Mouse (Mus musculus) lung, embryonic 15.5 days (tissue): ENCODE measurements around the gene Cldn7. TPM values are rescaled to one million over a fixed set of nuclear protein-coding genes. Genes with fewer than 3 reads are reported as not detected.

Experiments used
- ATAC-seq: fragments of 200-750 bp; cut with Nextera tagmentation; 2 replicates; pipeline ENCODE4 v1.8.0; 2017; ENCODE audit warnings: moderate number of reproducible peaks, borderline replicate concordance; ENCODE audit not compliant: low FRiP score, low TSS enrichment; ENCODE audit errors: extremely low read depth
- H3K27ac ChIP-seq: fragments of 300-500 bp; sonication (generic); 2 replicates; pipeline ENCODE4 v1.5.1; 2015; ENCODE audit warnings: moderate library complexity, mild to moderate bottlenecking, inconsistent platforms
- H3K27me3 ChIP-seq: fragments of 300-500 bp; sonication (generic); 2 replicates; pipeline ENCODE4 v1.6.1; 2015; ENCODE audit warnings: inconsistent platforms
- H3K36me3 ChIP-seq: fragments of 300-500 bp; sonication (generic); 2 replicates; pipeline ENCODE4 v1.6.1; 2015; ENCODE audit warnings: inconsistent platforms
- H3K4me1 ChIP-seq: fragments of 300-500 bp; sonication (generic); 2 replicates; pipeline ENCODE4 v1.6.1; 2015; ENCODE audit warnings: inconsistent platforms
- H3K4me2 ChIP-seq: fragments of 300-500 bp; sonication (generic); 2 replicates; pipeline ENCODE4 v1.6.1; 2015; ENCODE audit warnings: inconsistent platforms, mild to moderate bottlenecking, moderate library complexity
- H3K4me3 ChIP-seq: fragments of 300-500 bp; sonication (generic); 2 replicates; pipeline ENCODE4 v1.5.1; 2015; ENCODE audit warnings: mild to moderate bottlenecking, inconsistent platforms
- H3K9ac ChIP-seq: fragments of 300-500 bp; sonication (generic); 2 replicates; pipeline ENCODE4 v1.6.1; 2015; ENCODE audit warnings: inconsistent platforms
- H3K9me3 ChIP-seq: fragments of 300-500 bp; sonication (generic); 2 replicates; pipeline ENCODE4 v1.6.1; 2016; ENCODE audit warnings: inconsistent platforms
- WGBS: fragments of 180-500 bp; shearing (Covaris S2); methylation state at CpG from one replicate; pipeline ENCODE4 v1.1.7; 2015; 5-methylcytosine and 5-hydroxymethylcytosine counted together
- polyA plus RNA-seq: library from polyadenylated mRNA; unstranded; fragments of >200 nt; fragmentation: Nextera tagmentation; extraction: Ambion mirVana; gene quantifications from 2 replicates; pipeline ENCODE4 v1.2.1, GENCODE M21; 2015

Gene Cldn7
- polyA plus RNA-seq, 1 experiment from 2014 or later, result 154 TPM

DNA sequence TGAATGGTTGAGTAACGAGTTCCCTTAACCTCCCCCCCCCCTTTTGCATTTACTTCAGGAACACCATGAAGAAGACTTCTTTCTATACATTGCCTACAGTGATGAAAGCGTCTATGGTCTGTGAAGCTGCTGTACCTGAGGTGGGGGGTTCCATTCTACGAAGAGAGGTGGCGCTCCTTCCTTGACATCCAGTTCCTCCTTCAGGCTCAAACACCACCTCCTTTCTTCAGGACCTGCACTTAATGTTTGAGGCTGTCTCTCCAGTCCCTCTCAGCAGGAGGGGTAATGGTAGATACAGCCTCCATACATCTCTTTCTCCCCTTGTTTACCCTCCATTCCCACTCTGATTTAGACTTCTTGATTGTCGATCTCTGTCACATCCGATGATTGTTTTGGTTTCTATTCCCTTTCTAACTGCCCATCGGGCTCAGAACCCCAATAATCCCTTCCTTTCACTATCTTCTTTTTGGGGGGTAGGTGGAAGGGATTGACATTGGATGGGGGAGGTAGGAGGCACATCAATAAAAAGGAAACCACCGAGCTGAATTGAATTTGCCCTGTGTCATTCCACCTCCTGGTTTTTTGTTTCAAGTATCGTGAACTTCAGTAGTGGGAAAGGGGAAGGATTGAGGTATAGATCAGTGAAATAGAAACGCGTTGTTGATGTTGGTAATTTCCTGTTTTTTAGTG lies 30.0 kb downstream of the Cldn7 start:
- ATAC-seq, result no peak
- no peak overlapping the region for H3K27ac ChIP-seq
- no peak overlapping the region for H3K9ac ChIP-seq
- peaks cover 42% of the 10 kb centered on the region for H3K36me3 ChIP-seq
- H3K4me1 ChIP-seq, result peaks cover 33% of the 10 kb centered on the region
- H3K9me3 ChIP-seq, result no peaks in the 10 kb centered on the region
- no peaks in the 10 kb centered on the region for H3K27me3 ChIP-seq
- peak overlapping the region; percentile 38 for H3K4me2 ChIP-seq
- WGBS, result 83% methylated on average over 11 of the region's 11 CpGs
- peak overlapping the region; percentile 97; the same call in 1 of the 2 replicates for H3K4me3 ChIP-seq

DNA sequence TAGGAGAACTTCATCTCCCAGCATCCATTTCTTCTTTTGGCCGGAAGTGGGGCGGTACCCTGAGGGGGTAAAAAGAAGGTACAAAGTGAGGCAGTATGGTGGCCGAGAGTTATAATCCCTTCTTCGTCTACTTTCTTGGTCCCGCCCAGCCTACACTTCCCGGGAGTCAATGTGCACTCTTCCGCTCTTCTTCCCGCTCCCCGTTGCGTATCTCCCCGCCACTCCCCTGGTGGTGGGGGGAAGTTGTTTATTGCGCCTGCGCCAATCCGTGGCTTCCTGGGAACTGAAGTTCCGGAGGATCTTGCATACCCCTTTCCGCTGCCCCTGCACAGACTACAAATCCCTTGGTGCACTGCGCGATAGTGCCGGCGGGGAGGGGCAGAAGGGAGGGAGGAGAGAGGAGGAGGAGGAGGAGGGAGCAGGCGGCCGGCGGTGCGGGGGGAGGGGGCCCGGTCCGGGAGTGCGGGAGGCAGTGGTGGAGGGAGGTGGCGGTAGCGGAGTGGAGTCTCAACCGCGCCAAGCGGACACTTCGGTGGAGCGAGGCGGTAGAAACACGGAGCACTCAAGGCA lies 30.9 kb downstream of the Cldn7 start, which contains the start of gene Phf23:
Gene Phf23, plus strand, starts transcription at position 387 of the 570 bp plus-strand sequence.
- peak within 1 kb of the TSS; percentile 55 for H3K4me2 ChIP-seq
- peak within 1 kb of the TSS; percentile 99 for H3K27ac ChIP-seq
- ATAC-seq, result peak; percentile 82
- no peaks in the 10 kb centered on the region for H3K9me3 ChIP-seq
- peak within 1 kb of the TSS; percentile 97 for H3K4me3 ChIP-seq
- H3K27me3 ChIP-seq, result no peaks in the 10 kb centered on the region
- H3K36me3 ChIP-seq, result peaks cover 40% of the 10 kb centered on the region
- under 1% methylated on average over 36 of the region's 36 CpGs for WGBS
- H3K4me1 ChIP-seq, result peaks cover 32% of the 10 kb centered on the region
- peak within 1 kb of the TSS; percentile 100 for H3K9ac ChIP-seq

DNA sequence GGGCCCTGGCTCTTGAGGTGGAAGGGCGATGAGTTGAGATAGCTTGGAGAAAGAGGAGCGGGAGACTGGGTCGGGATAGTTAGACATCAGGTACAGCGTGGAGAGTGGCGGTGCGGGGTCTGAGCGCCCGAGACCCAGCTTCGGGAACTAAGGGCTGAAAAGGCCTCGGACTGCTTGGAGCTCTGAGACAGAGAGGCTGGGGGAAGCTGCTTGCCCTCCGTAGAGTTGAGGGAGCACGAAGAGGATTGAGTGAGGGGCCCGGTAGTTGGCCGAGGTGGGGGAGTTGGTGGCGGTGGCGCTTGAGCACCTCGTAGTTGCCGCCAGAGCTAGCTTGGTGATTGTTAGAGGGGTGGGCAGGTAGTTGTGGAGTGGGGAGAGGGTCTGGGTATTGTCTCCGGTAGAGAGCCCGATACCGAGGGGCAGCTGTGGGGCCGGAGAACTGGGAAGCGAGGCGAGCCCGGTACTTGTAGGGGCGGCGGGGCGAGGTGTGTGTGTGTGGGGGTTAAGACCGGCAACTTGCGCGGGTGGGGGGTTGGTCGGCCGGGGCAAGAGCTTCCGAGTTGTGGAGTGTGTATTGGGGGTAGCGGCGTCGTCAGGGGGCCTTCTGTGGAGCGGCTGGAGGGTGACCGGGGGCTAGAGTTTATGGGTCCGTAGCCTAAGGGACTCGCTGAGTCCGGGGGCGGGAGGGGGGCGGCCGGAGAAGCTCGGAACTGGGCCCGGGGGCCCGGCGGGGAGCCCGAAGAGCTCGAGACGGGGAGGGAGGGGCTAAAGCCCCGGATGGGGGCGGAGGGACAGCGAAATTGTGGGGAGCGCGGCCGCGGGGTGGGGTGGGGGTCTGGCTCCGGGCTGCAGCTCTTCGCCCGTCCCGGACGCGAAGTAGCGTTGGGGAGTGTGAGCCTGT lies 31.8 kb downstream of the Cldn7 start:
- ATAC-seq, result peak; percentile 9; the same call in 1 of the 2 replicates
- peak overlapping the region; percentile 55 for H3K4me2 ChIP-seq
- H3K27ac ChIP-seq, result peak overlapping the region; percentile 99
- peaks cover 40% of the 10 kb centered on the region for H3K36me3 ChIP-seq
- peak overlapping the region; percentile 100 for H3K9ac ChIP-seq
- no peaks in the 10 kb centered on the region for H3K27me3 ChIP-seq
- H3K9me3 ChIP-seq, result no peaks in the 10 kb centered on the region
- WGBS, result under 1% methylated on average over 65 of the region's 66 CpGs
- H3K4me3 ChIP-seq, result peak overlapping the region; percentile 97
- H3K4me1 ChIP-seq, result peaks cover 31% of the 10 kb centered on the region

DNA sequence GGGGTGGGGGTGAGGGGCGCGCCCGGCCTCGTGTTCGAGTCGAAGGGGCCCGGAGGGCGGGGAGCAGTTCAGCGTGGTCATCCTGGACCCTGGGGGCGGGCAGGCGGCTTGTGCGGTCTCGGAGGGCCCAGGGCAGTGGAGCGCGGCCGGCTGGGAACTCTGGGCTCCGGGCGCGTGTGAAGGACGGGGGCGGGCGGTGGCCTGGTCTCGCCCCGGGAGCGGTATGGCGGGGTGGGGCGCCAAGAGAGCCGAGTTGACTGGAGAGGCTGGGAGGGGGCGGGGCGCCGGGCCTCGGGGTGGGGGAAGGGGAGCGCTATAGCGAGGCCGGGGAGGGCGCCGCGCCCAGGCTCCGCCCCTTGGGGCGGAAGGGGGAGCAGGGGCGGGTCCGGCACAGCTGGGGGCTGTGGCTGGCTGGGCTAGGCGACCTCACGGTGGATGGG lies 32.5 kb downstream of the Cldn7 start:
- peak overlapping the region; percentile 97 for H3K4me3 ChIP-seq
- H3K4me1 ChIP-seq, result peaks cover 38% of the 10 kb centered on the region
- no peaks in the 10 kb centered on the region for H3K27me3 ChIP-seq
- ATAC-seq, result peak; percentile 60
- no peaks in the 10 kb centered on the region for H3K9me3 ChIP-seq
- peak overlapping the region; percentile 100 for H3K9ac ChIP-seq
- under 1% methylated on average over 34 of the region's 44 CpGs for WGBS
- H3K27ac ChIP-seq, result peak overlapping the region; percentile 99
- H3K4me2 ChIP-seq, result peak overlapping the region; percentile 55
- peaks cover 40% of the 10 kb centered on the region for H3K36me3 ChIP-seq

DNA sequence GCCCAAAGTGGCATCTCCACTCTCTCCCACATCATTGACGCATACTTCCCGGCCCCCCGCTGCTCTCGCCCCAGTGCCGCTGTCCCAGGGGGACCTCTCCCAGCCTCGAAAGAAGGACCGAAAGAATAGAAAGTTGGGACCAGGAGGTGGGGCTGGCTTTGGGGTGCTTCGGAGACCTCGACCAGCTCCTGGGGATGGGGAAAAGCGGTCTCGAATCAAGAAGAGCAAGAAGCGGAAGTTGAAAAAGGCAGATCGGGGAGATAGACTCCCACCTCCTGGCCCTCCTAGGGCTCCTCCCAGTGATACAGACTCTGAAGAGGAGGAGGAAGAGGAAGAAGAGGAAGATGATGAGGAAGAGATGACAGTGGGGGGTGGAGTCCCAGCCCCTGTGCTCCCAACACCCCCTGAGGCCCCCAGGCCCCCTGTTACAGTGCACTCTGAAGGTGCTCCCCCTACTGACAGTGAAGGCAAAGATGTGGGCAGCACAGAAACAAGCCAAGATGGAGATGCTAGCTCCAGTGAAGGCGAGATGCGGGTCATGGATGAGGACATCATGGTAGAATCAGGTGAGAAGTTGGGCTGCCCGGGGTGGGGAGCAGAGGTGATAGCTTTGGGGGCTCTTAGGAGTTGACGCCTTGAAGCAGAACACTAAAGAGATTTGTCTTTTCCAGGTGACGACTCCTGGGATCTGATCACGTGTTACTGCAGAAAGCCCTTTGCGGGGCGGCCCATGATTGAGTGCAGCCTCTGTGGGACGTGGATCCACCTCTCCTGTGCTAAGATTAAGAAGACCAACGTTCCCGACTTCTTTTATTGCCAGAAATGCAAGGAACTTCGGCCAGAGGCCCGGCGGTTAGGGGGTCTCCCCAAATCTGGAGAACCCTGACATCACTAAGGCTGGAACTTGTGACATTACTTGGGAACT lies 34.2 kb downstream of the Cldn7 start:
- ATAC-seq, result no peak
- Histone ChIP-seq H3K36me3 (peaks cover 33% of the 10 kb centered on the region), H3K27me3 (no peaks in the 10 kb centered on the region), H3K27ac (no peak overlapping the region), H3K4me1 (peaks cover 45% of the 10 kb centered on the region), H3K9ac (no peak overlapping the region), H3K4me3 (no peak overlapping the region), H3K9me3 (no peaks in the 10 kb centered on the region), H3K4me2 (no peak overlapping the region)
- WGBS, result 88% methylated on average over 27 of the region's 27 CpGs

DNA sequence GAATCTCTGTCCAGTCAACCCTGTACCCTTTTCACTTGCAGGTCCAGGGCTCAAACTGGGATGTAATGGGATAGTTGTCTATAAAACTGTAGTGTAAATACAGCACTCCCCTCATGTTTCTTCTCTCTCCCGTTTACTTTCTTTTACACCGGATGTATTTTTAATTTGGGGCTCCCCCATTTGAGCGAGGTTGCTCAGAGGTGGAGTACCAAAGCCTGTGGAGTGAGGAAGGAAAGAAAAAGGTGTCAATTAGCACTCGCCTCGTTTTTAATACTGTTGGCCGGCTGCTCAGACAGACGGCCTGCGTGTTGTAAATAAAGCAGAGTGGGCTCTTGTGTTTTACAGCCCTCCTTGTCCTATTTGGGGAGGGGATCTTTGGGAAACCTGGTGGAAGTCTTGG lies 35.1 kb downstream of the Cldn7 start:
- H3K27me3 ChIP-seq, result no peaks in the 10 kb centered on the region
- H3K4me1 ChIP-seq, result peaks cover 41% of the 10 kb centered on the region
- no peak overlapping the region for H3K9ac ChIP-seq
- no peak overlapping the region for H3K4me2 ChIP-seq
- H3K9me3 ChIP-seq, result no peaks in the 10 kb centered on the region
- peak overlapping the region; percentile 55 for H3K27ac ChIP-seq
- peaks cover 24% of the 10 kb centered on the region for H3K36me3 ChIP-seq
- 76% methylated on average over 8 of the region's 8 CpGs for WGBS
- no peak overlapping the region for H3K4me3 ChIP-seq
- ATAC-seq, result no peak

DNA sequence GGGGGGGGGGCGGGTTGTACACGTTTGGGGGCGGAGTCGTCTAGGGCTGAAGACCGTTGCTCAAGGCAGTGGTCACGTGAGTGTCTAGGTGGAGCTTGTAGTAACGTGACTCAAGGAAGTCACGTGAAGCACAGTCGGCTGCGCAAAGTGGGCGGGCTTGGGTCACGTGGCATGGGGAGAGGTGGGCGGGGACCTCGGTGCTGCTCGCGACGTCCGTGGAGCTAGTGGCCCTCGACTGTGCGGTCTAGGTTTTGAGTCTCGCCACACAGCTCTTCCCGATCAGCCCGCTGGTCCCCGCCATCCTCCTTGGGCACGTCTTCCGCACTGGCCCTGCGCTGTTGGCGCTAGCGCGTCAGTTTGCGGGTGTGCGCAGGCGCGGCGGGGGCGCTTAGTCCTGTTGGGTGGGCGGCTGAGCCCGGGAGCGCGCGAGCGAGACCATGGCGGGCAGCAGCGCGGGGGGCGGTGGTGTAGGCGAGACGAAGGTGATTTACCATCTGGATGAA lies 35.9 kb downstream of the Cldn7 start, which contains the start of gene Dvl2:
Gene Dvl2, plus strand, starts transcription at position 200 of the 503 bp plus-strand sequence.
- Histone ChIP-seq H3K4me2 (peak within 1 kb of the TSS; percentile 75), H3K27ac (peak within 1 kb of the TSS; percentile 96), H3K9ac (peak within 1 kb of the TSS; percentile 73), H3K9me3 (no peaks in the 10 kb centered on the region), H3K4me1 (peaks cover 40% of the 10 kb centered on the region), H3K4me3 (peak within 1 kb of the TSS; percentile 78), H3K27me3 (no peaks in the 10 kb centered on the region), H3K36me3 (peaks cover 24% of the 10 kb centered on the region)
- WGBS, result 0% methylated on average over 48 of the region's 48 CpGs
- ATAC-seq, result peak; percentile 66; the same call in 1 of the 2 replicates

DNA sequence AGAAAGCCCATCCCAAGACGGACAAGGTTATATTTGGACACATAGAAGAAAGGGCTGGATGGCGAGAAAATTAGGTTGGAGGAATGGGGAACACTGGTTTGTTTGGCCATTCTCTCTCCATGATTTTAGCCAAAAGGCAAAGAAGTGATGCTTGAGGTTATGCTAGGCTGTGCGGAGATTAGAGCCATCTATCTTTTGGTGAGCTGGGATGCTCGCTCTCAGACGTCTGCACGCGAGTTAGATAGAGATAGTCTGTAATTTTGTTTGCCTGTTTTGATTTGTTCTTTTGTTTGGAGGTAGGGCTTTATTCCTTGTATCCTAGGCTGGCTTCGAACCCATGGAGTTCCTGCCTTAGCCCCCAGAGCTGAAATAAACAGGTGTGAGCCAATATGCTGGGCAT lies 36.6 kb downstream of the Cldn7 start:
- 6% methylated on average over 8 of the region's 8 CpGs for WGBS
- Histone ChIP-seq H3K4me1 (peaks cover 40% of the 10 kb centered on the region), H3K27me3 (no peaks in the 10 kb centered on the region), H3K27ac (peak overlapping the region; percentile 96), H3K9ac (peak overlapping the region; percentile 73), H3K36me3 (peaks cover 28% of the 10 kb centered on the region), H3K9me3 (no peaks in the 10 kb centered on the region), H3K4me2 (peak overlapping the region; percentile 75), H3K4me3 (peak overlapping the region; percentile 78)
- no peak for ATAC-seq

DNA sequence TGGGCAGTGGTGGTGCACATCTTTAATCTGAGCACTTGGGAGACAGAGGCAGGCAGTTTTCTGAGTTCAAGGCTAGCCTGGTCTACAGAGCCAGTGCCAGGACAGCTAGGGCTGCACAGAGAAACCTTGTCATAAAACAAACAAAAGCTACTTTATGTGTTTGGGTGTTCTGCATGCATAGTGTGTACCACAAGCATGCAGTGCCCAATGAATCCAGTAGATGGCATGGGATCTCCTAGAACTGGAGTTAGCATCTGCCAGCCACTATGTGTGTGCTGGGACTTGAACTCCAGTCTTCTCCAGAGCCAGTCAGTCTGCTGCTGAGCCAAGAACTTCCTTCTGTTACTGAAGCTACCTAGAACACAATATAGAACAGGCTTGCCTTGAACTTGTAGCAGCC lies 37.3 kb downstream of the Cldn7 start:
- Histone ChIP-seq H3K27me3 (no peaks in the 10 kb centered on the region), H3K9ac (no peak overlapping the region), H3K27ac (no peak overlapping the region), H3K36me3 (peaks cover 35% of the 10 kb centered on the region), H3K9me3 (no peaks in the 10 kb centered on the region), H3K4me1 (peaks cover 40% of the 10 kb centered on the region), H3K4me3 (peak overlapping the region; percentile 78), H3K4me2 (peak overlapping the region; percentile 75)
- ATAC-seq, result no peak

DNA sequence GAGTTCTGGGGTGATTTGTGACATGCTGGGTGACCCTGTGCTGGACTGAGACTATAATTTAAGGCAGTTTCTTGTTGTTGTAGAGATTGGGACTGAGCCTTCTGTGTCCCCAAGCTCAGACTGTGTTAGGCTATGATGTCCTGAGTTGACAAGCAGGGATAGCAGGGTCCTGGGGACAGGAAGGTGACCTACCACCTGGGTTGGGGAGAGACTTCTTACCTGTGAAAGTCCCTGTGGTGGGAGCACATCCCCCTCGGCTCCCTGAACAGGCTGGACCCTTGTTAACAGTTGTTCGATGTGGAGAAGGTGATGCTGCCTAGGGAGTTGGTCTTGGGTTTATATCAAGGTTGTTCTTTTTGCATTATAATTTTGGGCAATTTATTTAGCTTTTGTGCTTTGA lies 37.9 kb downstream of the Cldn7 start:
- peak overlapping the region; percentile 75 for H3K4me2 ChIP-seq
- H3K9me3 ChIP-seq, result no peaks in the 10 kb centered on the region
- H3K36me3 ChIP-seq, result peaks cover 41% of the 10 kb centered on the region
- peaks cover 39% of the 10 kb centered on the region for H3K4me1 ChIP-seq
- ATAC-seq, result no peak
- H3K9ac ChIP-seq, result no peak overlapping the region
- 88% methylated on average over 2 of the region's 2 CpGs for WGBS
- H3K4me3 ChIP-seq, result no peak overlapping the region
- H3K27ac ChIP-seq, result no peak overlapping the region
- H3K27me3 ChIP-seq, result no peaks in the 10 kb centered on the region

DNA sequence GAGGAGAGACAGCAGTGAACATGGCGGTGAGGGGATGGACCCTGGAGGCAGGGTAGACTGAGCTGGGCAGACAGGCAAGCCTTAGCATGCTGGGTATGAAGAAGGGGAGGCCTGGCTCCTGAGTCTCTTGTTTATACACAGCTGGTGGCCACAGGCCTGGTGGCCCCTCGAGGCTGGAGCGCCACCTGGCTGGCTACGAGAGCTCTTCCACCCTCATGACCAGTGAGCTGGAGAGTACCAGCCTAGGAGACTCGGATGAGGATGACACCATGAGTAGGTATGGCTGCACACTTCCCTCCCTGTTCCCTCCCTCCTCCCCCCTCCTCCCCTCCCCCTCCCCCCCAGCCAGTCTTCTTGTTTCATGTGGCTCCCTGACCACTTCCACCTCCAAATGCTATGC lies 40.9 kb downstream of the Cldn7 start:
- H3K9me3 ChIP-seq, result no peaks in the 10 kb centered on the region
- H3K27me3 ChIP-seq, result no peaks in the 10 kb centered on the region
- ATAC-seq, result no peak
- WGBS, result 60% methylated on average over 5 of the region's 5 CpGs
- H3K27ac ChIP-seq, result no peak overlapping the region
- peaks cover 48% of the 10 kb centered on the region for H3K36me3 ChIP-seq
- H3K4me1 ChIP-seq, result peaks cover 25% of the 10 kb centered on the region
- no peak overlapping the region for H3K9ac ChIP-seq
- H3K4me3 ChIP-seq, result no peak overlapping the region
- no peak overlapping the region for H3K4me2 ChIP-seq
